Mouse (Mus musculus) cerebral cortex, adult 2 months (tissue): ENCODE measurements around the gene Med13l.

Experiments
- WGBS: fragments of 180-500 bp; shearing (Covaris S2); methylation state at CpG from one replicate; pipeline ENCODE4 v1.1.7; 2018; 5-methylcytosine and 5-hydroxymethylcytosine counted together

Gene Med13l

DNA sequence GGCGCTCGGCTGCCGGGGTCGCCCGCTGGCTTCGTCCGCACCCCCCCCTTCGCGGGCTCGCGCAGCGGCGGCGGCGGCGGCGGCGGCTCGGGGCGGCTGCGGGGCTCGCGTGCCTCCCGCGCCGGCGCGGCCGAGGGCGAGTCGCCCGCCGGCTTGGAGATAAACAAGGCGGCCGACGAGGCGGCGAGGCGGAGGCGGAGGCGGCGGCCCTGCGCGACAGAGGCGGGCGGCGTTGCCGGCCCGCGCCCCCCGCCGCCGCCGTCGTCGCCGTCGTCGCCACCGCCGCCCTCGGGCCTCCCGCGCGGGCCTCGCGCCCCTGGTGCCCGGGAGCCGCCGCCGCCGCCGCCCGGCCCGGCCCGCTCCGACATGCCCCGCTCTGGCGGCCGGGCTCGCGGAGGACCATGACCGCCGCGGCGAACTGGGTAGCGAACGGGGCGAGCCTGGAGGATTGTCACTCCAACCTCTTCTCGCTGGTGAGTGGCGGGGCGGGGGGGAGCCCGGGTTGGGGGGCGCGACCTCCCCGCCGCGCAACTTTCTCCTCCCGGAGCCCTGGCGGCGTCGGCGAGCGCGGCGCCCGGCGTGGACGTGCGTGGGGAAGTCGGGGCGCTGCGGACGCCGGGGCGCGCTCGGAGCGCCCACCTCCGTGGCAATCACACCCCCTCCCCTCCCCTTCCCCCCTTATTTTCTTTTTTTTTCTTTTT, at the start of gene Med13l:
Gene Med13l (plus strand): TSS at position 295 of the 701 bp plus-strand sequence.
- 3% methylated on average over 105 of the region's 120 CpGs for WGBS

DNA sequence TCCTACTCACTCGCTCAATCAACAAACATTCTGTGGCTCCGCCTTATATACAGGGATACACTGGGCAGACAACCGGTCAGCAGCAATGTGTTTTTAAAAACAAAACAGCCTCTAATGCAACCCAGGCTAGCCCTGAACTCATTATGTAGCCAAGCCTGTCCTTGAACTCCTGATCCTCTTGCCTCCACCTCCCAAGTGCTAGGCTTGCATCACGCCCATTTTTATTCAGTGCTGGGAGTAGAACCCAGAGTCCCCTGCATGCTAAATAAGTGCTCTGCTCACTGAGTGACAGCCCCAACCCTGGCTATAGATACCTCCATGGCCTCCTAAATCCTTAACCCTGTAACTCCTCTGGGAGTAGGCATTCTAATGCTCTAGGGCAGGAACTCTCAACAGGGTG, 49.5 kb upstream of the Med13l start:
- WGBS: 88% methylated on average over 4 of the region's 4 CpGs

DNA sequence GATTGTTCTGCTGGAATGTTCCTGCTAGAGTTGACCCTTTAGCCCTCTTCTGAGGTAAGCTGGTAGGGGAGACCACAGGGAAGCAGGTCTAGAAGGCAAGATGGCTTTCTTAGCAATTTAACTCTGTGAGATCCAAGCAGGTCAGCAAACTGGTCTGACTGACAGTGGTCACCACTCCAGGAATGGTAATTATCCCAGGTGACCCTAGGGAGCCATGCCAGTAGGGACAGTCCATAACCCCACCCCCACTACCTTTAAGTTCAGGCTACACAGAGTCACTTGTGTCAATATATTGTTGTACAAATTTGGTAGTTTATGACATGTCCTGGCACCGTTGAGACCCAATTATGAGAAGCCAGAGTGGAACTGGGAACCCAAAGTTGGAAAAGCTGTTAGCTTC, 47.5 kb upstream of the Med13l start:
- WGBS: 43% methylated on average over 1 of the region's 1 CpGs

DNA sequence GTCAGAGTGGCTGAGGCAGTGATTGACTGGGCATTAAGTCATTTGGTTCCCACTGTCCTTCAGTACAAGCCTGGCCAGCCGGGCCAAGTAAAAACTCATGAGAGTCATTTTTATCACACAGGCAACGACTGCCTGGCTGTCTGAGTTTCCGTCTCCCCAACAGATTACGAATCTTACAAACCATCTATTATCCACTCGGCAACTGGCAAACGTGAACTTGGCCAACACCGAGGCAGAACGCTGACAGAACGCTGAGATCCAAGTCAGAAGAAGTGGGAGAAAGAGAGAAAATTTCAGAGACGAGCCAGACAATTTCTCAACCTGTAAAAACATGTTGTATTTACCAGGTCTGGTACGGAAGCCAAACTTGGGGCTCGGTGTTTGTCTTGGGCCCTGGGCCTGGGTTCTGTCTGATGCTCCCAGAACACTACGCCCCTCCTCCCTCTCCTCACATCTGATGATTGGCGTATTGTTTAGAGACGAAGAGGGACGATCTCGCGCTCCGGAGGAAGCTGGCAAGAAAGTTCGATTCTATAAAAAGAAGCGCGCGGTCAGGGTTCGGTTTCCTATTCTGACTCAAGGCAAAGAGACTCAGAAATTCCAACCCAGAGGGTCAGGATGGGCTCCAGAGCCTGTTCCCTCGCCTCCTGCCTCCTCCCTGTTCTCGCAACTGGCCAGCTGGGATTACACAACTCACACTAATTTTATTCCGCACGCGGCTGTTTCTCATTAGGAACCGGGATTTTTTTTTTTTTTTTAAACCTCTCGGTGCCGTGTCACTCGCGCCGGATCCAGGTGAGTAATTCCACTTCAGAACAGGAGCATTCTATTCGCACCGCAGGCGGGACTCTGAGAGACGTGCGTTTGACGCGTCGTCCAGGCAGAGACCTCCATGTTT, 46.6 kb upstream of the Med13l start:
- 3% methylated on average over 43 of the region's 43 CpGs for WGBS

DNA sequence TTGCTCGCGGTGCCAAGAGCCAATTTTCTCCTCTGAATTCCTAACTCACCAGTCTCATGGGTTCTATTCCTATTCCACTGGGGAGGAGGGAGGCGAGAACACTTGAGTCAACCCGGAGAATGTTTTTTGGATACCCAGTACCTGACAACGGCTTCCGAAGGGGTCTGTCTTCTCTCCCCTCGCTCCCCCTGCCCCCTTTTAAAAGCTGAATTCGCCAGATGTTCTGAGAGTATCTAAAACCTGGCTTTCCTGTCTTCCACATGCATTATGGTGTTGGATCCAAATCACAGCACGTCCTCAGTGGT, 46.0 kb upstream of the Med13l start:
- WGBS: 14% methylated on average over 9 of the region's 9 CpGs

DNA sequence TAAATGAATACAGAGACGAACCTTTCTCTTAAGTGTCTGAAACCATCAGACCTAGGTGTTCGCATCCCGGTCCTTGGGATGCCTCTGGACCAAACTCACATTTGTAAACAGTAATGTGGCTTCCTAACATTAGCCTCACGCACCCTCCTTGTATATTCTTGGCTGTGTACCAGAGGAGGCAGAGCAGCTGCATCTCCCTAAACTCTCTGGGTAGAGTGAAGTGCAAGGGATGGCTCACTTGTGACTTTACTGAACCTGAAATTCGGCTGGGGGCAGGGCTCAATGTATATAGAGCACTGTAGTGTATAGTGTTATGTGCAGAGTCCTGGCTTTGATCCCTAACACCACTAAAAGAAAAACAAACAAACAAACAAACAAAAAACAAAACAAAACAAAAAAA, 45.6 kb upstream of the Med13l start:
- 27% methylated on average over 5 of the region's 5 CpGs for WGBS

DNA sequence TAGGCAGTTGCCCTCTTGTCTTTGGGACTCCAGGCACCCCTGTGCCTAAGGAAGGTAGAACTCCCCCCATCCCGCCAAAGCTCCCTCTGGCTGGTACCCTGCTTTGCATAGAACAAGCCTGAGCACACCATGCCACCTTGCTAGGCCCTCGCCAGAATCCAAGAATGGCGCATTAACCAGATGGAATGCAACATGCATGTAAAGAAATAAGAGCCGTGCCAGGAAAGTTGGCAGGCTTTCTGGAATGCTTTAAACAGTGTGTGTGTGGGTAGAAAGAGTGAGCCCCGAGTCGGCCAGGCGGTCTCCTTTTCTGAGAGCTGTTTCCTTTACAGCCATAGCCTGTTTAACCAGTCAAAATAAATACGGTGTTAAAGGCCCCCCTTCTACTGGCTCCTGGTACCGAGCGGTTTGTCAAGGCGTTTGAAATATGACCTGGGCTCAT, 45.2 kb upstream of the Med13l start:
- 31% methylated on average over 11 of the region's 11 CpGs for WGBS

DNA sequence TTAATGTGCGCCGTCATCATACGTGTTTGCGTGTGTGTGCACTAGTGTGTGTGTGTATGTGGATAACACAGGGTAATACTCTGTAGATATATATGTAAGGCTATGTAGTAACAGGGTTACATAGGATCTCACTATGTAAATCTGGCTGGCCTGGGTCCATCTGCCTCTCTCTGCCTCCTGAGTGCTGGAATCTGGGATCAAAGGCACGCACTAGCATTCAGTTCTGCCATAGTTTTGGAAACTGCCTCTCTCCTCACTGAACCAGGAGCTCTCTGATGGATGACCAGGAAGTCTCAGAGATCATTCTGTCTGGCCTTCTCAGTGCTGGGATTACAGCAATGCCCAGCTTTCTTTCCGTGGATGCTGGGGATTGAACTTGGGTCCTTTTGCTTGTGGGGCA, 44.4 kb upstream of the Med13l start:
- 87% methylated on average over 6 of the region's 6 CpGs for WGBS

DNA sequence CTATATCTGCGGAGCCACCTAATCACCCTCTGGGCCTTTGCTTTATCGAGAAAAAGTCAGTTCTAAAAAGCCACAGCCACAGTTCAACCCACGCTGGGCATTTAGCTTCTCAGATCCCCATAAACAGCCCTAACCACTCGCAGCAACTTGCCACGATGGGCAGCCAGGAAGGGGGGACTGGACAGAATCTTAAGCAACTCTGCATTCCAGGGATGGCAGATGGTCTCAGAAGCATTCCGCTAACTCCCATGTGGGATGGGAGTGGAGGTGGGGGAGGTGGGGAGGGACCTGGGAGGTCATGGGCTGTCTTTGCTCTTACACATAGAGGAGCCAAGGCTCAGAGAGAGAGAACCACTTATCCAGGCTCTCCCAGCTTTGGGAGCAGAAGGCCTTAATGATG, 44.0 kb upstream of the Med13l start:
- 65% methylated on average over 6 of the region's 6 CpGs for WGBS

DNA sequence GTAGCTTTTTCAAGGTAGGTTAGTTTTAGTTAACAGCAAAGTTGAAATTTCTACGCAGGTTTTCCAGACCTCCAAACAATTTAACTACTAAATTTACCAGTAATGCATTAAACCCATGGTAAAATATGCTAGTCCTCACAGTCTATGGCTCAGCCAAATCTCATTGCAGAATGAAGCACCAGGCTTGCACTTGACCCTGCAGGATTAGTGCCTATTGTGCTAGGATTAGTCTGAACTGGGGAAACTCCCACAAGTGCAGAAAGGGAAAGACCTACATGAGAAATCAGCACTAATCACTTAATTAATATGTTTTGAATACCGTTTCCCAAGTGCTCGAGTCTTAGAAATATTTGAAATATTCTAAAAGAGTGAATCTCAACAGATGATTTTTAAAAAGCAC, 40.0 kb upstream of the Med13l start:
- 64% methylated on average over 3 of the region's 3 CpGs for WGBS

DNA sequence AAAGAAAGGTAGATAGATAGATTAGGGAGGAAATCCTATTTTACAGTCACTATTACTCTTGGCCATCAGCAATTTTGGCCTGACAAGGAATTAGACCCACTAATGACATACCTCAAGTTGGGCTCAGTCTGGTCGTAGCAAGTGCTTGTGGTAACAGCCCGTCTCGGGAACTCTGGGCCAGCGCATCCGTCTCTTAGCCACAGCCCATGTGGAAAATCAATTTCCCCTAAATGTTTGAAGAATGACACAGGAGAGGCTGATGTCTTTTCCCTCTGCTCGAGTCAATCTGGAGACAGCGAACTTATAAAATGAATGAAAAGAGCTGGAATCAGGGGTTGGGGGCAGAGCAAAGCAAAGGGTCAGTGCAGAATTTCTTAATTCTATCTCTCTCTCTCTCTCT, 36.1 kb upstream of the Med13l start:
- 90% methylated on average over 7 of the region's 7 CpGs for WGBS

DNA sequence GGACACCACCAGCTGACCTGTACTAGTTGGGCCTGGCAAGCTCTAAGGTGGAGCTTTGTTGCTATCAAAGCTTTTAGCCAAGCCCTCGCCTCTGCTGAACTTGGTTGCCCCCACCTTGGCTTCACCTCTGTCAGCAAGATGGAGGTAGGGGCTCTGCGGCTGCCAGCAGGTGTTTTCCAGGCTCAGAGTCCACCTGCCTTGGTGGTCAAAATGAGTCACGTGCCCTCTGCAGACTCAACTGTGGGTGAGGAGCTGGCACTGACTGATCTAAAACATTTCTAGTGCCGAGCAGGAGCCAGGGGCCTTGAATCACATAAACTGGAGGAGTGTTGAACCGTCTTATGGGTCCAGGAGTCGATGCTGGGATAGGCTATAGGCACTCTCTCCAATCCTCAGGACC, 34.8 kb upstream of the Med13l start:
- WGBS: 82% methylated on average over 6 of the region's 6 CpGs

DNA sequence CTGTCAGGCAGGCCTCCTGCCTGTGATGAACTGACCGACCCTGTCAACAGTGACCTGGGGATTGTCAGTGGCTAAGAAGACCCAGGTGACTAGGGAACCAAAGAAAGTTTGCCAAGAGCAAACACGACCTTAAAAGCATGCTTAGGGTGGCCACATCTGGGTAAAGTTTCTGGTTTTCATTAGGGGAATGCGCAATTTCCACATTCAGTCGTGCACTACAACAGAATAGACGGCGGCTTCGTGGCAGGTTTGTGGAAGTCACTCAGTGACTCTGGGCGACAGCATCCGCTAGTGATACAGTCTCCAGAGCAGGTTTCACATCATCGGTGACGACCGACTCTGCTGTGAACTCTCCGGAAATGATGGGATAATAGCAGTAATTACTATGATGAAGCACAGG, 34.0 kb upstream of the Med13l start:
- WGBS: 93% methylated on average over 13 of the region's 13 CpGs

DNA sequence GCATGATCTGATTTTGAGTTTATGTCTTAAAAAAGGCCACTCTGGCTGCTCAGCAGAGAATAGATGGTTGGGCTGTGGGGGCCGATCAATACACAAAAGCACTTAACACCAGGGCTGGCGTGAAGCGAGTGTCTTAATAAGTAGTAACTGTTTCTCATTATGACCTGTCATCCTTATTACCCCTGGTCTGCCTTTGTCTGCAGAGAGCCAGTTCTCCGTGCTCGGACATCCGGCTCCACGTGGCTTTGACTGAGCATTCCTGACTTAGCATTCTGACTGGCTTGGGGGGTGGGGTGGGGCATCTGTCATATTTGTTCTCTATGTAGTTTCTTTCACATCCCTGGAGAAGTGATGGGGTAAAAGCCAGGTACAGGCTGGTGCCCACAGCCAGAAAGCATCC, 31.2 kb upstream of the Med13l start:
- 52% methylated on average over 7 of the region's 7 CpGs for WGBS

DNA sequence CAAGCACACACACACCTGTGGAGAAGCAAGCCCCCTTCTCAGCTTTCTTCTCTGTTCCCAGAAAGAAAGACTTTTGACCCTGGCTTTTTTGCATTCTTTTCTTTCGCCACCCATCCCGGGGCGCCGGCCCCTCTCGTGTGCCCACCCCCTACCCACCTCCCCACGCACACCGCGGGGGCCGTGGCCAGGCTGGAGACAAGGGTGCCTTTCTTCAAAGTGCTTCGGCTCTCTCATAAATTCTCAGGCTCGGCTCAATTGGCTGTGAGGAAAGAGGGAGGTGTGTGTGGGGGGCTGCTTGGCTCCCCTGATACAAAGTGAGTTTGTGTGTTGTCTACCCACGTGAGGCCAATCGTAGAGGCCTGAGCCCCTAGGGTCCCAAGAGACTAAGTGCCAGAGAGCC, 28.4 kb upstream of the Med13l start:
- 8% methylated on average over 13 of the region's 13 CpGs for WGBS

DNA sequence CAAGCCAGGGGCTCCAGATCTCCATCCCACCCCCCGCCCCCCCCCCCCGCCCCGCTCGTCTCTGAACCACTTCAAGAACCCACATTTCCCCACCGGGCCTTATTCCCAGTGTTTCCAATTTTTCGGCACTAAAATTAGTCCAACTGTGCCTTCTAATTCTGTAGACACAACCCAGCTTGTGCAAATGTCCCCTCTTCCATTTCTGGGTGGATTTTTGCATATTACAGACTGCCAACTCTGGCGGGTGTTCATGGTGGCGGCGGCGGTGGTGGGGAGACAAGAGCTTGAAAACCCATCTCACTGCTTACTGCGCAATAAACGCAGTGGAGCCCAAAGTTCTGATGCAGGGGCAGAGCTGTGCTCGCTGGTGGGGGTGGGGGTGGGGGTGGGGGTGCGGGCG, 27.8 kb upstream of the Med13l start:
- WGBS: 18% methylated on average over 15 of the region's 15 CpGs

DNA sequence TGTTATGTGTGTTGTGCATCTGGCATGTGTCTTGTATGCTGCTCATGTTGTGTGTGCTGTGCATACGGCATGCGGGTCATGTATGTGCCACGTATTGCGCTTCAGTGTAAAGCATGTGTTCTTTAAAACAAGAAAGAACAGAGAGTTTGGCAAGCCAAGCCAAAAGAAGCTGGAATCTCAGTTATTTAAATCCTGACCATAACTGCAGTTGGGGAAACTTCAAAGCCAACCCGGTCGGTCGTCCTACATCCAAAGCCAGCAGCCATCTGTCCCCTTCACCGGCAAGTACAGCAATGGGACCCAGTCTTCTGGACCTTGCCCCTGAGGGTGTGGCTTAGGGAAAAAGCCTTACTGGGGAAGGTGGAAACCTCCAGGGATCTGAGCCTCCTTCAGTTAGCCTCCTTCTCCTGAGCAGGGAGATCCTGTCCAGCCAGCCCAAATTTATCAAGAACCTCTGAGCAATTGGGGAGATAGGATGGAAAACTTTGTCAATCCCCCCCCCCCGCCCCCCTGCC, 26.0 kb upstream of the Med13l start:
- WGBS: 46% methylated on average over 9 of the region's 9 CpGs

DNA sequence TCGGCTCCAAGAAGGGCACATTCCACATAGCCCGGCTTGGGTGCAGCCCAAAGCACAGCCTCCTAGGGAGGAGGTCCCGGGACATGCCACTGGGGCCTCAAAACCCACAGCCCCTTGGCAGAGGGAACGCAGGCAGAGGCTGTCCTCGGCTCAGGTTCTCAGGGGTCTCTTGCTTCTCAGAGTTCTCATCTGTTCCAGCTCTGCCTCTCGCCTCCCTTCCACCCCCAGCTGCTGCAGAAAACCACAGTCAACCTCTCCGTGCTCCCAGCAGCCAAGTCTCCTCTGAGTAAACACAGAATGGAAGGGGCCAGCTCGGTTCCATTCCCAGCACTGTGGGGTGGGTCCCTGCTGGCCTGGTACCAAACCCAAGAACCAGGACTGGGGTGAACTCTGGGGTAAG, 25.3 kb upstream of the Med13l start:
- 36% methylated on average over 8 of the region's 8 CpGs for WGBS

DNA sequence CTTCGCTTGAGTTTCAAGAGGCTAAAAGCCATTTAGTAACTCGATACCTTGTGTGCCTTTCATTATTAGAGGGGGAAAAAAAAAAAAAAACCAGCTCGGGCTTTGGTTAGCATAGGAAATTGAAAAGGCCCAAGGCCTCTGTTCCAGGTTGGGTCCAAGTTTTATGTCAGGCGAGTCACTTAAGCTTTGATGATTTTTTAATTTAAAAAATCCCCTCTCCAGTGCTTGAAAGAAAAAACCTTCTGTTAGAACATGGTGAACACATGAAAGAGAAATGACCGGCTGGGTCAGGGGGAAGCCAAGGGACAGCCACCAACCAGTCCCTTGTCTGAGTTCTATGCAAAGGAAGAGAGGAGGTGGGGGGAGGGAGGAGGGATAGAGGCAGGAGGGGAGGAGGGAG, 22.0 kb upstream of the Med13l start:
- 81% methylated on average over 5 of the region's 5 CpGs for WGBS

DNA sequence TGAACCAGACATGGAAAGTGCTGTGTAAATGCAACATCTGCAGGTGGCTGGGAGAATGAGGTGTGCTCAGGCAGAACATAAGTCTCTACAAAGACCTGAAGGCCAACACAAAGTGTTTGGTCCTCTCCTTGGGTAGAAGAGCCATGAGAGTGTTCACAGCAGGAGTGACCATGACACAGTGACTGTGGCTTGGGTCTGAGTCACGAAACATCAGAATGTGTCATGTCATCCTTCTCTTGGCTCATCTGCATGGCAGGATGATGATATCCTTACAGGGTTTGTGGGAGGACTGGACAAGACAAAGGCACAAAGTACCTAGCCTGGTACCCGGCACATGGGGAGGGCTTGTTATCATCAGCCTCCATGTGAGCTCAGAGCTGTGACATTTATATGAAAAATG, 16.7 kb upstream of the Med13l start:
- 100% methylated on average over 2 of the region's 2 CpGs for WGBS

DNA sequence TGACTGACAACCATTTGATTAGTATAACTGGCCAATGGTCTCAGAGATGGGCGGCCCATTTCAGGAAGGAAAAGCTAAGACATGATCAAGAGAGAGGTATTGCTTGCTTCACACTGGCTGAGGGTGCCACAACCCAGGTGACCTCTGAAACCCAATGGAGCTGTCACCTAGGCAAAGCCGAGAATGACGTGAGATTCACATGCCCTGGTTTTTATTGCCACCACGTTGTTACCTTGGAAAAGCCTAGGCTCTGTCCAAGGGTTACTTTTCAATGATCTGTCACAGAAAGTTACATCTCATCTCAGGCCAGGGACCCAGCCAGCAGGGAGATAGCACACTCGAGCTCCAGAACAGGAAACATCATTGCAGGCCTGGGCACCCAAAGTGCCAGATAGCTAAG, 10.0 kb upstream of the Med13l start:
- WGBS: 89% methylated on average over 5 of the region's 5 CpGs

DNA sequence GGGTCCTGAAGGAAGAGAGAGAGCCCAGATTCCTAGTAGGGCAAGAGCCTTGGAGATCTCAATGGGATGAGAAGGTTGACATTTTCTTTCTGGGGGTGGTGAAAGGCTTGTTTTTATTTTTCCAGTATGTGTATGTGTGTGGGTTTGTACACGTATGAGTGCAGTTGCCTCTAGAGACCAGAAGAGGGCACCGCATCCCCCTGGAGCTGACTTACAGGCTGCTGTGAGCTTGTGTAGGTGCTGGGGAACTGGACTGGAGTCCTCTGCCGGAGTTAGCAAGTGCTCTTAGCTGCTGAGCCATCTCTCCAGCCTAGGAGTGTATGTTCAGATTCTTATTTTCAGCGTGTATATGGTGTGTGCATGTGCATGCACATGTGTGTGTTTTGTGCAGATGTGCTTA, 5.2 kb upstream of the Med13l start:
- 98% methylated on average over 4 of the region's 4 CpGs for WGBS

DNA sequence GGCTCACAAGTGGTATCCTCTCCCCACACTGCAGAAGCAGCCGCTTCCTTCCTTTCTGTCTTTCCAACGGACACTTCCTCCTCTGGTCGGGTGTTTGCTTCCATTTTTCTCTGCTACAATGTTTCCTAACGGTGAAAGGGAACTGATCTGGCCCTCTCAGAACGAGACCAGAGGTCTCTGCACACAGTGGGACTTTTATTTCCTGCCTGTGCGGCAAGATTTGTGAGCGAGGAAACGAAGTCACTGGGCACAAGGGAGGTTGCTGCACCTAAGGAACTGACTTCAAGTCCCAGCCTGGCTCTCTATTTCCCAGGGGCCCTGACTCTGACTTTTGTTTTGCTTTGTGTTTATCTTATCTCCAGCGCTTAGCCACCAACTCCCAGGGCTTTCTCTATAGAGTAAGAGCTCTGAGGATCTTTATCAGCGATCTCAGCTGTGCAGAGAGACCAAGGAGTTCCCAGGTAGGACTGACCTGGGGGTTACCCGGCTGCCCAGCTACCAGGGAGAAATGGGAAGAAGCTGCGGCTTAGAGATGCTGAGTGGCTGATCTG, 4.0 kb upstream of the Med13l start:
- WGBS: 59% methylated on average over 12 of the region's 12 CpGs
